Mouse (Mus musculus): ENCODE data around the gene Nosip. TPM values are rescaled to one million over a fixed set of nuclear protein-coding genes. Genes with fewer than 3 reads are reported as not detected.

Nosip gene
- polyA plus RNA-seq, 1 experiment, result 92.7 TPM

GRCm38 (mm10) chr7:45025601-45026220 lies 36.5 kb upstream of the Nosip start:
- Histone ChIP-seq H3K36me3 (ENCODE audit: control insufficient read depth, insufficient read depth, low read length) (peaks cover 28% of the 10 kb centered on the region), H3K27me3 (ENCODE audit: control insufficient read depth, insufficient read depth, low read length) (no peaks in the 10 kb centered on the region), H3K27ac (ENCODE audit: insufficient read depth, low read depth, low read length) (no peak overlapping the region), H3K4me3 (ENCODE audit: low read depth, low read length) (no peak overlapping the region), H3K4me1 (ENCODE audit: control insufficient read depth, insufficient read depth, insufficient read length, low read length) (no peaks in the 10 kb centered on the region; the same call in 1 of the 2 replicates)
- 72% methylated on average over 8 of the region's 8 CpGs for WGBS
- TF ChIP-seq CTCF (IDR thresholded peaks at IDR 0.05; ENCODE audit: extremely low read depth, insufficient read length, insufficient replicate concordance, low read depth, low read length) (no peak), POLR2A (IDR thresholded peaks at IDR 0.05; ENCODE audit: low read depth, low read length) (no peak)

DNA sequence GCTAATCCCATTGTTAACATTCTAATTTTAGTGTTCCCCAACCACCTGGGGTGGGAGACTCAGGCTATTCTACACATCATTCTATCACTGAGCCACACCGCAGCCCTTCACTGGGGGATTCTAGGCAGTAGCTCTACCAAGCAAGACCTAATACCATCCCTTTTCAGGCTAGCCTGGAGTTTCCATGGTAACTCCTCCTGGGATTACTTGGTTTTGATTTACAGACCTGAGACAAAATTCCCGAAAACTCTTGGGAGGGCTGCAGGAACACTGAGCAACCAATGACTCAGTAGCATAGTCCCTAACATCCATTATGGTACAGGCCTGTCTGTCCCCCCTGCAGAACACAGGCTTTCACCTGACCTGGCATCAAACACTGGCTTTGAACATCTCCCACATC lies 36.0 kb upstream of the Nosip start:
- no peak overlapping the region for H3K27ac ChIP-seq (ENCODE audit: insufficient read depth, low read depth, low read length)
- peaks cover 28% of the 10 kb centered on the region for H3K36me3 ChIP-seq (ENCODE audit: control insufficient read depth, insufficient read depth, low read length)
- H3K4me1 ChIP-seq (ENCODE audit: control insufficient read depth, insufficient read depth, insufficient read length, low read length), result no peaks in the 10 kb centered on the region; the same call in 1 of the 2 replicates
- no peaks in the 10 kb centered on the region for H3K27me3 ChIP-seq (ENCODE audit: control insufficient read depth, insufficient read depth, low read length)
- H3K4me3 ChIP-seq (ENCODE audit: low read depth, low read length), result no peak overlapping the region
- WGBS, result 80% methylated on average over 2 of the region's 2 CpGs
- no peak for TF ChIP-seq POLR2A (IDR thresholded peaks at IDR 0.05; ENCODE audit: low read depth, low read length)
- TF ChIP-seq CTCF (IDR thresholded peaks at IDR 0.05; ENCODE audit: extremely low read depth, insufficient read length, insufficient replicate concordance, low read depth, low read length), result no peak

- WGBS, result 82% methylated on average over 9 of the region's 9 CpGs
- H3K4me3 ChIP-seq (ENCODE audit: low read depth, low read length), result no peak overlapping the region
- TF ChIP-seq CTCF (IDR thresholded peaks at IDR 0.05; ENCODE audit: extremely low read depth, insufficient read length, insufficient replicate concordance, low read depth, low read length) (no peak), POLR2A (IDR thresholded peaks at IDR 0.05; ENCODE audit: low read depth, low read length) (no peak)
- peaks cover 33% of the 10 kb centered on the region for H3K36me3 ChIP-seq (ENCODE audit: control insufficient read depth, insufficient read depth, low read length)
- no peaks in the 10 kb centered on the region; the same call in 1 of the 2 replicates for H3K4me1 ChIP-seq (ENCODE audit: control insufficient read depth, insufficient read depth, insufficient read length, low read length)
- H3K27ac ChIP-seq (ENCODE audit: insufficient read depth, low read depth, low read length), result no peak overlapping the region
- no peaks in the 10 kb centered on the region for H3K27me3 ChIP-seq (ENCODE audit: control insufficient read depth, insufficient read depth, low read length)
Measured at GRCm38 (mm10) chr7:45027761-45028160, 34.5 kb upstream of the Nosip start.

DNA sequence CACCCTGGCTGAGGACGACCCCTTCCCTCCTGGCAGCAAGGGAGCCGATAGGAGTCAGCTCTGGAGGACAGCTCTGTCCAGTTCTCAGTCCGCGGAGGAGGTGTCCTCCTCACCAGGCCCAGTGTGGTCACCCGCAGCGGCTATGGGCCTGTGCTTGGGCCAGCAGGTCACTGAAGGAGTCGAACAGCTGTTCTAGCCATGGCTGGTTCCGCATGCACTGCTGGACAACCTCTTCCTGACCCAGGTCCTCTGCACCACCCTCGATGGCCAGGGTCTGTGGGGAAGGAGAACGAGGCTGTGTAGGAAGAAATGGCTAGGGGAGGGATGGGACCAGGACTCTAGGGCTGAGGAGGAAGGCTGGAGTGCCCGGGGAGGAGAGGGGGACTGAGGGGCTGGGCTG lies 33.9 kb upstream of the Nosip start:
- 89% methylated on average over 11 of the region's 11 CpGs for WGBS
- H3K36me3 ChIP-seq (ENCODE audit: control insufficient read depth, insufficient read depth, low read length), result peaks cover 37% of the 10 kb centered on the region

GRCm38 (mm10) chr7:45029995-45030394 lies 32.2 kb upstream of the Nosip start:
- WGBS, result 86% methylated on average over 6 of the region's 6 CpGs
- peaks cover 51% of the 10 kb centered on the region for H3K36me3 ChIP-seq (ENCODE audit: control insufficient read depth, insufficient read depth, low read length)
- H3K27me3 ChIP-seq (ENCODE audit: control insufficient read depth, insufficient read depth, low read length), result no peaks in the 10 kb centered on the region
- no peaks in the 10 kb centered on the region; the same call in 1 of the 2 replicates for H3K4me1 ChIP-seq (ENCODE audit: control insufficient read depth, insufficient read depth, insufficient read length, low read length)
- TF ChIP-seq CTCF (IDR thresholded peaks at IDR 0.05; ENCODE audit: extremely low read depth, insufficient read length, insufficient replicate concordance, low read depth, low read length) (no peak), POLR2A (IDR thresholded peaks at IDR 0.05; ENCODE audit: low read depth, low read length) (no peak)
- H3K27ac ChIP-seq (ENCODE audit: insufficient read depth, low read depth, low read length), result no peak overlapping the region
- no peak overlapping the region for H3K4me3 ChIP-seq (ENCODE audit: low read depth, low read length)

More for the DNA sequence above, 33.9 kb upstream of the Nosip start:
- Histone ChIP-seq H3K27me3 (ENCODE audit: control insufficient read depth, insufficient read depth, low read length) (no peaks in the 10 kb centered on the region), H3K27ac (ENCODE audit: insufficient read depth, low read depth, low read length) (no peak overlapping the region), H3K4me3 (ENCODE audit: low read depth, low read length) (no peak overlapping the region), H3K4me1 (ENCODE audit: control insufficient read depth, insufficient read depth, insufficient read length, low read length) (no peaks in the 10 kb centered on the region; the same call in 1 of the 2 replicates)
- no peak for TF ChIP-seq POLR2A (IDR thresholded peaks at IDR 0.05; ENCODE audit: low read depth, low read length)
- TF ChIP-seq CTCF (IDR thresholded peaks at IDR 0.05; ENCODE audit: extremely low read depth, insufficient read length, insufficient replicate concordance, low read depth, low read length), result no peak

- WGBS, result 97% methylated on average over 8 of the region's 8 CpGs
- peaks cover 53% of the 10 kb centered on the region for H3K36me3 ChIP-seq (ENCODE audit: control insufficient read depth, insufficient read depth, low read length)
- H3K4me1 ChIP-seq (ENCODE audit: control insufficient read depth, insufficient read depth, insufficient read length, low read length), result no peaks in the 10 kb centered on the region
- no peak for TF ChIP-seq CTCF (IDR thresholded peaks at IDR 0.05; ENCODE audit: extremely low read depth, insufficient read length, insufficient replicate concordance, low read depth, low read length)
- no peak for TF ChIP-seq POLR2A (IDR thresholded peaks at IDR 0.05; ENCODE audit: low read depth, low read length)
- H3K27ac ChIP-seq (ENCODE audit: insufficient read depth, low read depth, low read length), result no peak overlapping the region
- no peak overlapping the region for H3K4me3 ChIP-seq (ENCODE audit: low read depth, low read length)
- H3K27me3 ChIP-seq (ENCODE audit: control insufficient read depth, insufficient read depth, low read length), result no peaks in the 10 kb centered on the region
Measured at GRCm38 (mm10) chr7:45030857-45031256, 31.4 kb upstream of the Nosip start.

- H3K36me3 ChIP-seq (ENCODE audit: control insufficient read depth, insufficient read depth, low read length), result peaks cover 42% of the 10 kb centered on the region
- no peak for TF ChIP-seq CTCF (IDR thresholded peaks at IDR 0.05; ENCODE audit: extremely low read depth, insufficient read length, insufficient replicate concordance, low read depth, low read length)
- TF ChIP-seq POLR2A (IDR thresholded peaks at IDR 0.05; ENCODE audit: low read depth, low read length), result no peak
- WGBS, result 94% methylated on average over 19 of the region's 19 CpGs
- H3K27ac ChIP-seq (ENCODE audit: insufficient read depth, low read depth, low read length), result no peak overlapping the region
- no peaks in the 10 kb centered on the region for H3K27me3 ChIP-seq (ENCODE audit: control insufficient read depth, insufficient read depth, low read length)
- H3K4me3 ChIP-seq (ENCODE audit: low read depth, low read length), result no peak overlapping the region
- H3K4me1 ChIP-seq (ENCODE audit: control insufficient read depth, insufficient read depth, insufficient read length, low read length), result no peaks in the 10 kb centered on the region
Measured at GRCm38 (mm10) chr7:45033722-45034359, 28.4 kb upstream of the Nosip start.

Measured in small intestine, adult 2 months (tissue).